Mouse (Mus musculus) cerebellum, postnatal 10 days (tissue): Measurements from ENCODE around the gene Olfr1346.
"Not testable (repeated sequence)": the region's sequence is repeated elsewhere in the genome, so short reads cannot be mapped to it uniquely, and the experiment has no call there.

Experiments used
- DNase-seq, 2 experiments: peaks; one replicate each; pipeline ENCODE4 v3.0.0; 2021; ENCODE audit warnings: mixed read lengths in 2 of 2

Olfr1346 gene

GRCm38 (mm10) chr7:6466951-6467350 lies at the start of gene Olfr1346:
TSS of gene Olfr1346 (plus strand) at chr7:6467101.
- no peak for DNase-seq

GRCm38 (mm10) chr7:6419894-6420293 lies 47.0 kb upstream of the Olfr1346 start:
- no peak for DNase-seq

- DNase-seq, result no peak
Measured at GRCm38 (mm10) chr7:6429381-6429780, 37.5 kb upstream of the Olfr1346 start.

GRCm38 (mm10) chr7:6430342-6430741 lies 36.6 kb upstream of the Olfr1346 start:
- DNase-seq, result peak; percentile 44 to 51

GRCm38 (mm10) chr7:6438388-6438787 lies 28.5 kb upstream of the Olfr1346 start, which contains the start of gene Olfr1344:
TSS of gene Olfr1344 (plus strand) at chr7:6438688.
- no peak for DNase-seq

DNA sequence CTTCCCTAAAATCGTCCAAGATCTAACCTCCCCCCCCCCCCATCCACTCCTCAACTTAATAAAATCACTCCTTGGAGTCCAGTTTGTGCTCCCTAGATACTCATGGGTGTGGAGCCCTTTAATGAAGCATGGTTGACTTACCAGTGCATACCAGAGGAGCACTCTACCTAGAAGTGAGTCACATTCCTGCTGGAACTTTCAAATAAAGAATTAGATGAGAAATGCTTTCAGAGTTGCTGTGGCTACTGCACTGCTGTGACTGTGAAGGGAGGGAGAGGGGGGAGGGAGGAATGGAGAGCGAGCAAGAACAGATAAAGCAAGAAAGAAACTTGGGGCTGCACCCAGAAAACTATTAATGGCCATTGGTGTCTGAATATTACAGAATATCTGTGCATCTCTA lies 25.7 kb upstream of the Olfr1346 start:
- DNase-seq, result no peak

DNA sequence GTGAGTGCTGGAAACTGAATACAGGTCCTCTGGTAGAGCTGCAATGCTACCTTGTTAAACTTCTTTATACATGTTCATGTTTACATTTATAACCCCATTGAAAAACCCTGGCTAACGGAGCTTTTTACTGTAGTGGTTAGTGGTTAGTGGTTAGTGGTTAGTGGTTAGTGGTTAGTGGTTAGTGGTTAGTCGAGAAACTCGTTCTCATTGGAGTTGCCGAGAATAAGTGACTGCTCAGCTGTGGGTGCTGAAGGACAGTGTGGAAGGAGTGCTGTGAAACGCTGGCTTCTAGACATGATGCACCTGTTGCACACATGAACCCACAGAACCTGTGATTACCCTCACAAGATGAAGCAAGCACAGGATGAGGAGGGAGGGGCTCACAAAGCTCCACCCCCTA lies 19.1 kb upstream of the Olfr1346 start:
- DNase-seq, result no peak

DNA sequence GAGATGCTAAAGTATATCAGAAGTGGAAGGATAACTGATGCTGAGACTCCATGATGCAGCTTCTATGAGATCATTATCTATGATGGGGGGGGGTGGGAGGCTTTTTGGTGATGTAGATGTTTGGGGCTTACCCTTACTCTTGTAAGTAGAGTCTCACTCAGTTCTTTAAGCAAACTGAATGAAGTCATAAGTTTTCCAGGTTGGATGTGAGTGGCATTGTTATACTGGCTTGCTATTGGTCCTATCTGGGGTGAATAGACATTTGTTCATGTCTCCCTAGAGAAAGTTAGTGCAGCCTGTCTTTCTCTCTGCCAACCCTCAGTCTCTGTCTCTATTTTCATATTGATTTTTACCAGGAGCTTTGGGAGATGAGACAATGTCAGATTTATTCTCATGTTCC lies 11.0 kb upstream of the Olfr1346 start, which contains the start of gene Olfr1336:
Olfr1336 (plus strand) TSS at position 301 of the 400 bp plus-strand sequence.
- DNase-seq, result no peak

- DNase-seq, result no peak
Measured at GRCm38 (mm10) chr7:6456399-6456798, 10.5 kb upstream of the Olfr1346 start.

DNA sequence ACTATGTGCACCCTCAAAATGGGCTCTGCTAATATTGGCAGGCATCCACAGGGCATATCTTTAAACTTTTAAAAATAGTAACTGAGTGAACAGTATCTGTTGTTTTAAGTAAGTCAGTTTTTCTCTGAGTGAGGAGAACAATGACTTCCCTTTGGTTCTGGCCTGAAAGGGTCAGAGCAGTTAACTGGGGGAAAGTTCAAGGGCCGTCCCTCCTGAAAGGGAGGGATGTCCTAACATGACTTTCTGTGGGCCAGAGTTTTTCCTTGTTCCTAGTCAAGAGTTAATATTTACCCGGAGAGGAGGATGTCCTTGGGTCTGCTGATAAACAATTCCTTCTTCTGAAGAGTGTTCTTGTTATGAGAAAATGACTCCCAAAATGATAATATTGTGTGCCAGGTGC lies 10.7 kb downstream of the Olfr1346 start:
- not testable (repeated sequence) for DNase-seq

DNA sequence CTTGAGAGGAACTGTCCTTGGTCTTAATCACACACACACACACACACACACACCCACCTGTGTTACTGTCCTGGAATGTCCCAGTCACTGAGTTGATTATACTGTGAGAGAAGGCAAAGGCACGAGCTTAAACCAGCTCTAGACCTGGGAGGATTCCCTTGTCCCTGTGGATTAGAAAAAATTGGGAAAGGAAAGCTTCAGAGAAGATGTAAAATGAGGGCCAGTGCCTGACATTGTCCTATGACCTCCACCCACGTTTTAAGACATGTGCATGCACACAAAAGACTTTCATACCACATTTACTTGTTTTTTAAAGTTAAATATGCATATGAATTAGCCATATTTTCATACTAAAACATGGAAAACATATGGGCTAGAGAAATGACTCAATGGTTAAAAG lies 19.9 kb downstream of the Olfr1346 start, which contains the start of gene Olfr5:
Olfr5 (minus strand) TSS at position 101 of the 400 bp plus-strand sequence.
- no peak for DNase-seq

GRCm38 (mm10) chr7:6499655-6500054 lies 32.8 kb downstream of the Olfr1346 start, which contains the start of gene Olfr1347:
TSS of gene Olfr1347 (minus strand) at chr7:6499755.
- no peak for DNase-seq

DNA sequence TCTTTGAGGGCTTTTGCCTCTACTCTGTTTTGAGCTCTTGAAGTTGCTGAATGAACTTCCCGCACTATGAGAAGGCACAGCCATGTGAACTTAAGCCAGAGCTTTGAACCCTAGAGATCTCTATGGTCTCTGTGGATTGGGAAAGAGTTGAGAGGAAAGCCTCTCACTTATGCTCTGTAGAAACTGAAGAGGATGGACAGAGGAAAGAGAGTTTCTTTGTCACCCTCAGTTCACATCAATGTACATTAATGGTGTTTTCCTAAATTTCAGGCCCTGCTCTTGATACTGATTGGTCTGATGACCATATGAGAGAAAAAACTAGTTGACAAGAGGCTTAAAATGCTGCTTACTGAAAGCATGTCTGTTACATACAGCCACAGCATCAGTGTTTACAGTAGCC lies 41.7 kb downstream of the Olfr1346 start, which contains the start of gene Olfr1348:
Olfr1348 (minus strand) TSS at position 101 of the 400 bp plus-strand sequence.
- DNase-seq, result no peak

GRCm38 (mm10) chr7:6521666-6522065 lies 54.8 kb downstream of the Olfr1346 start:
- DNase-seq, result no peak

DNA sequence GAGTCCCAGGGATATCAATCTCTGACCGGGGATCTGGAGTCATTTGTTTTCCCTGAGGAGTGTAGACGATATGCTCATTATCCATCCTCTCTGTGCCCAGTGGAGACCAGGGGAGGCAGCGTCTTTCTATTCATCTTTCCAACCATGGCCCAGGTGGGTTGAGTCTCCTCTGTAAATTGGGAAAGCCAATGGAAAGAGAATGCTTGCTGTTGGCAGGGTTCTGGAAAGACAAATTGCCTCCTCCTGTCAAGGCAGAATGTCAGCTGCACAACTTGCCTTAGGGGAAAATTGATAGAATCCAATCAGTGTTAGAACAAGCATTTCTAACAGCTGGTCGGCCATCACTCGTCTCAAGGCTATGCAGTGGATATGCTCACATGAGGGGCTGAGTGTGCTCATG lies 55.9 kb downstream of the Olfr1346 start, which contains the start of gene Olfr1349:
Olfr1349 (minus strand) TSS at position 101 of the 400 bp plus-strand sequence.
- no peak for DNase-seq

DNA sequence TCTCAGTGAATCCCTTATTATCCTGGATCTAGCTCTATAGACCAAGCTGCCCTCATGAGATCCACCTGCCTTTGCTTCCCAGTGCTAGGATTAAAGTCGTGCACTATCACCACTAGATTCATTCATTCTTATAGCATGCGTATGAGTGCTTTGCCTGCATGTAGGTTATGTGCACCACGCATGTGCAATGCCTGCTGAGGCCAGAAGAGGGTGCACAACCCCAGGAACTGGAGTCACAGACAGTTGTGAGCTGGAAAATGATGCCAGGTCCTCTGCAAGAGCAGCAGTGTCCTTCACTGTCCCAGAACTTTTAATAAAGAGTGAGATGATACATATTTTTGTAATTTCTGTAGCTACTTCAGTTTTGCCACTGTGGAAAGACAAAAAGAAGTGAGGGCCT lies 58.1 kb downstream of the Olfr1346 start:
- no peak for DNase-seq

GRCm38 (mm10) chr7:6526141-6526540 lies 59.2 kb downstream of the Olfr1346 start:
- peak; percentile 27 to 36 for DNase-seq
